Mouse (Mus musculus): Measurements from ENCODE around the gene 4930453N24Rik.
A peak's percentile ranks its signal among the peaks of the same experiment; 100 is the strongest.

The 4930453N24Rik gene

DNA sequence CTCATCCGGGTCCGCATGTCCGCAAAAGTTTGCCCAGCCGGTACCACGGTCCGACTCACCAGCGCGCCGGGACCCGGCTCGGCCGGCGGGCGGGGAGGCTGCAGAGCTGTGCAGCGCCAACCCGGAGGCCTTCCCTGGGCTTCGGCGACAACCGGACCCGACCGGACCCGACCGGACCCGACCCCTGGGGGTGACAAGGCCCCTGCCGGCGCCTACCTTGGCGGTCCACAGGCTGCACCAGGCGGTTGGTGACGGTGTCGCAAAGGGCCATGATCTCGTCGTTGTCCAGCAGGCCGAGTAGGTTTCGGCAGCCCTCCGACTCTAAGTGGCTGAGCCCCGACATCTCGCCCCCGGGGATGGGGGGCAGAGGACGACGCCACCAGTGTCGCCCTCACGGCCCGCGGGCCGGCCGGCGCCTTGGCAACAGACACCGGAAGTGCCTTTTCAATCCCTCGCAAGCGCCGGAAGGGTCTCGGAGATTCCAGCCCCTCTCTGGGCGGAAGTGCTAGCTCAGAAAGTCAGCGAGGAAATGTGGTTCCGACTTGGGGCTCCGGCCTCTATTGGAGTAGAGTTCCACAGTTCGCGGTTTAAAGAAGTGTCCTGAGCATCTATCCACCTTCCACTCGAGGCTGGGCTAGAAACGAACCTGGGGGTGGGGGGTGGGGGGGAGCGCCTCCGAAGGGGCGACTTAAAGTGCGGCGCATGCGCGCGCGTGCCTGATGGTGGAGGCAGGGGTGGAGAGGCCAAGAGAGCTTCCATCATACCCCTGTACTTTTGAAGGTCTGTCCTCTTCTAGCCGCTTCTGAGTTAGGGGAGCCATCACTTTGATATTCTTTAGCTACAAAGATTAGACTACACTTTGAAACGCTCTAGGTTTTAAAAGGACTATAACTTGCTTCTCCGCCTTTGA, at the start of gene 4930453N24Rik:
4930453N24Rik (minus strand) TSS at position 641 of the 910 bp plus-strand sequence.
- peak; percentile 96 for DNase-seq

DNA sequence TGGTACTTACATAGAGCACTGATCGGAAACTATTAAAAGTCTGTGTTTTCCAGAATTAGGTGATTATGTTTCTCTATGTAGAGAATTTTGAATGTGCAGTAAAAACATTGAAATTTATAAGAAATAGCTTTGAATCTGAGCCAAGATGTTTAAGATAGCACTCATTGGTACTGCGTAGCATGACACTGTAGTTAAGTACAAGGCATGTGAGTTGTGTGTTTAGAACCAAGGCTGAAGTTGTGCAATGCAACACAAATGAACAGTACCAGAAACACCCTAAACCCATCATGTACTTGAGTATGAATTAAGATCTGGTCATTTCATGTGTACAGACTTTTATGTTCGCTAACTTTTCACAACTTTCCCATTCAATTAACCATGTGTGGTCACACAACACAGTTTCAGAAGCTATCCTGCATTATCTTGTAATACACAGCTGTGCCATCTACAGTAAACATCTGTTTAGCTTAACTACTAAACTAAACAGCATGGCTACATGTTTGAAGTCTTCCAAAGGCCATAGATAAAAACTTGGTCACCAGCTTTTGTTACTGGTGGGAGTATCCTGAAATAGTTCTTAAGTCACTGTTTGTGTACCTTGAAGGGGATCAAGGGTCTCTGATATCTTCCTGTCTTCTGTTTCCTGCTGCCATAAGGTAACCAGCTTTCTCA, 46.3 kb upstream of the 4930453N24Rik start:
- no peak for DNase-seq

DNA sequence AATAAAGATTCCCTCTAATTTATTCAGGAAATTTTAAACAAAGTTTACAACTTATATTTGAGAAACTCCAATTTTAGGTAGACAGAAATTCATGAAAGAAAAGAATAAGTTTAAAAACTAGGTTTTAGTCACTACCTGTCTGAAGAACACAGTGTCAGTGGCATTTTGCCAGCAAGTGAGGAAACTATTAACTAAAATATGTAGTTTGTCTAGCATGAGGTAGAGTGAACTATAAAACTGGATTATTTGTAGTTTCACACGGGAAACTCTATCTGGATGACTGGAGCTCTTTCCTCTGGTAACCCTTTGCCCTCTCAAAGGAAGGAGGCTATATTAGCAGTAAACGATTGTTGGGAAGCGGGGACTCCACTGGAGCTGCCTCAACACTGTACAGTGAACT, 32.1 kb upstream of the 4930453N24Rik start:
- peak in 1 of 2 experiments; percentile 7 for DNase-seq

DNA sequence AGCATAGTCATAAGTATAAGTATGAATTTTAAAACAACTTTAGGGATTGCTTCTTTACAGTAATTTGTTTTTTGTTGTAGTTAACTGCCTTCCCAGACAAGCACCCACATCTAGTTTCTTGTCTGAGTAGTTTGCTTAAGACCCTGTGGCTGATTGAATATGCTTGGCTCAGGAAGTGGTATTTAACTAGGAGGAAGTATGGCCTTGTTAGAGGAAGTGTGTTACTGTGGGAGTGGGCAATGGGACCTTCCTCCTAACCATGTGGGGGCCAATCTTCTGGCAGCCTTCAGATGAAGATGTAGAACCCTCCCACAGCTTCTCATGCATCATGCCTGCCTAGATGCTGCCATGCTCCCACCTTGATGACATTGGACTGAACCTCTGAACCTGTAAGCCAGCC, 30.7 kb upstream of the 4930453N24Rik start:
- DNase-seq = no peak

DNA sequence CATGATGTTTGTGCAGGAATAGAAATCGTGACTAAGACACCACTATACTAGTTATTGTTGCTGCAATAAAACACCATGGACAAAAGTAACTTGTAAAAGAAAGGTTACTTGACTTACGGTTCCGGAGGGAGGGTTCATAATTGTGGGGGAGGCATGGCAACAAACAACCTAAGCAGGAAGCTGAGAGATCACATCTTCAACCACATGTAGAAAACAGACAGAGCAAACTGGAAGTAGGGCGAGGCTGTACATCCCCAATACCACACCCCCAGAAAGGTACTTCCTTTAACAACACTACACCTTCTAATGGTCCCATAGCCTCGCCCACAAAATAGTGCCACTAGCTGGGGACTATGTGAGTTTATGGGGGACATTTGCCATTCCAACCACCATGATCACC, 29.4 kb upstream of the 4930453N24Rik start:
- DNase-seq = no peak

DNA sequence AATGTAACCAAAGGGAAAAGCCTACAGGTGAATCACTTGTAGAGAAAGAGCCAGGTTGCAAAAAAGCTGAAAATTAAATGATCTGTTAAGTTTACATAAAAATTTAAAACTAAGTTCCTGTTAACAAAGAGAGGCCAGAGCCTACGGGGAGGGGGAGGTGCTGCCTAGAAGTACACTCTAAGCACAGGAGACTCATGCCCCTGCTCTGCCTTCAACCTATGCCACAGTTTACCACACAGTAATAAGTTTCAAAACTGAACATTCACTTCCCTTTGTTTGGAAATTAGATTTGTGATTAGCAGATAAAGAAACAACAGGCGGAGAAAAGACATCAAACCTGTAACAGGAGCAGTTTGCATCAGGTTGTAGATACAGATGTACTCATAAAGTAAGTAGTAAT, 23.8 kb upstream of the 4930453N24Rik start:
- no peak for DNase-seq

DNA sequence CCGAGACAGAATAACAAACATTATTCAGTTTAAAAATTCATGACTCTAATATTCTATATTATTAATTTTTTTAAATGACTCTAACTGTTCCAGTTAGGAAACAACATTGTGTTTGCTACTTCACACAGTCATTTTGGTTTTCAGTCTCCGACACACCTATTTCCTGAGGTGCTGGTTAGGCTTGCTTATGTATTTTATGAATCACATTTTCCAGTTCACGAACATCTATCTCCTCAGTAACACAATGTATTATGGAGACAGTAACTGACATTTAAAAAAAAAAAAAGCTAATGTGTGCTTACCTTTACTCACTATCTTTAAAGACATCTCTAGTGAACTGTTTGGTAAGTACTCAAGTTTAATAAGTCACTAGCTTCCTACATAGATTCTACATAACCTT, 18.7 kb upstream of the 4930453N24Rik start:
- DNase-seq = no peak

DNA sequence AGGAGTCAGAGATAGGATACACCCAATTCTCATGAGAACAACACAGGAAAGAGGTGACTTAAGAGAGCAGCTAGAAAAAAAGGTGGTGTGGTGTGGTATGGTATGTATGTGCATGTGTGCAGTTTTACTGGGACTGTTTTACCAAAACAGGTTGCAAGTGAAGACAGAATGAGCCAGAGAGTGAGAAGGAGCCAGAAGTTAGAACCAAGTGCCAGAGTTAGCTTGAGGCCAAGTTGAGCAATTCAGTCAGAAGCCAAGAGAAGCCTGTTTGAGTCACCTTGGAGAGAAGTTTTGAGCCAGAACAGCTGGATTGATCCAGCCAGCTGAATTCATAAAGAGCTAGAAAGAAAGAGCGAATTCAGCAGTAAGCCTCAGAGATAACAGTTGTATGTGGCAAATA, 4.6 kb upstream of the 4930453N24Rik start:
- DNase-seq = no peak

DNA sequence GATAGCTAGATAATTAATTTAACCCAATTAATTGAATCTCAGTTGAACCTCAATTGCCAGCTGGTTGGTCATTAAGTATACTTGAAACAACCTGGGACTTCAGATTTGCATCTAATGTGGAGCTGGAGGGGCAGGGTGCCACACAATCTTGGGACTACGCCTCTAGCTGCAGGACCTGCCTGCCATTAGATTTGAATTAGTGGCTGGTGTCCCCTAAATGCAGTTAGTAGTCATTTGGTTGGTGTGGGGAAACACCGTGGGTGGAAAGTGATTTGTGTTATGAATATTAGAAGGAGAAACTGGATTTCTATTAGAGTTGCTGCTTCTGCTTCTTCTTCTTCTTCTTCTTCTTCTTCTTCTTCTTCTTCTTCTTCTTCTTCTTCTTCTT, 464 bp upstream of the 4930453N24Rik start:
- DNase-seq = peak; percentile 22 to 42

DNA sequence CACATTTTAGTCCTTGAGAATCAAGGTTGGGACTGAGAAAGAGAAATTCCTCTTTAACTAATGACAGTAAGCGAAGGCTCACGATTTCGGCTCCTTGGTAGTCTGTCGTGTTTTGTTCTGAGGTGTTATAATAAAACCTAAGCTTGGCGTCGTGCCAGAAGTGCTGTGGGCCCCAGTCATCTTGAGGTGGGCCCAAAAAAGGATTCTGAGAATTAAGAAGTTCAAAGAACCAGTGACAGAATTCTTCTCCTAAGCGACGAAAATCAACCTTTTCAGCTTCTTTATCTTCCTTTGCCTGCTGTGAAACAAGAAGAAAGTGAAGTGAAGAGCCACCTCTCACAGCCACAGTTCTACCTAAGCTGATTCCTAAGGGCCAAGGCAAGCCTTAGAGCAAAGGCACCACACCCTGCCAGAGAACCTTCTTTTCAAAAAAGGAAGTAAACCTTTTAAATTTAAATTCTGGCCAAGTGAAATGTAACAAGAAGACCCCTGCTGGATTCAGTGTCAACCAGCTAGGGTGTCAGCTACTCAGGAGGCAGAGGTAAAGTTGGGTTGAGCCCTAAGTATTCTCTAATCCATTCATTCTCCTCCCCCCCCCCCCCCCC, 4.2 kb downstream of the 4930453N24Rik start:
- peak in 1 of 2 experiments; percentile 20 for DNase-seq

DNA sequence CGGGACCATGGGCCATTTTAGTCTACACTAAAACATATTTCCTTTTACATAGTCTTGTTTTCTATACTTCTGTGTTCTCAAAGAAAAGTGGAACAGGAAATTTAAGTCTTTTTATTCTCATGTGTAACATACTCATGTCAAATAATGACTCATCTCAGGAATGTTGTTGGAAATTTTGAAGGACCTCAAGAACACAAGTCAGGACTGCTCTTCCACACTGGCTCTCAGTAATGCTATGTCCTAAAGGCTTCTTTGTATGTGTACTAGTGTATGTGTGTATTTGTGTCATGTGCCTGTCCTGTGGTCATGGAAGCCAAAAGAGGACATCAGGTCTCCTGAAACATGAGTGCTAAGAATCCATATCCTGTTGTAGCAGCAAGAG, 11.7 kb downstream of the 4930453N24Rik start:
- DNase-seq = no peak

DNA sequence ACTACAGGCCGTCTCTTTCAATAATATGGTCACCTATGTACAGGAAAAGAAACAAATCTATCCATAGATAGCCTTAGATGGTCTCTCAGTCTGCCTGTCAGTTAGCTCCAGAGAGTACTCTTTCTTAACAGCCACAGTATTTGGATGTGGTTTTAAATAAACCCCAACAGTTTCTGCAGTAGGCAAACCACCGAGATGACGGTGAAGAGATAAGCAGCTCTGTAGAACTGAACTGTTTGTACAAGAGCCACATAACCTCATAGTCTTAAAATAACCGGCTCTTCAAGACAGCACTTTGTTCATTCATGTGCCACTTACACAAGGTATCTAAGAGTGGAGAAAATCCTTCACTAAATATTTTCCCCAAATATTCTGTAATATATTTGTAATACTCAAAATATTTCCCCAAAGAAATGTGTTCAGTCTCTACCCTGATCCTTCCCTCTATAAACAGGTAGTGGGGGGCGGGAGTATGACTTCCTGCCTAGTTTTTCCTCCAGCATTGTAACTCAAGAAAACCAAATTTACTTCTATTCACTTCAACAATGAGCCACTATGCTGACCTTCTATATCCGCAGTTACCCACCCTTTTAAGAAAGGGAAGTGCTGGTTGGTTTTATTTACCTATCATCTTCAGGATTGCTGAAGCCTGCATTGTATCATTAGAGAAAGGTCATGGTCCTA, 12.3 kb downstream of the 4930453N24Rik start:
- DNase-seq = no peak

DNA sequence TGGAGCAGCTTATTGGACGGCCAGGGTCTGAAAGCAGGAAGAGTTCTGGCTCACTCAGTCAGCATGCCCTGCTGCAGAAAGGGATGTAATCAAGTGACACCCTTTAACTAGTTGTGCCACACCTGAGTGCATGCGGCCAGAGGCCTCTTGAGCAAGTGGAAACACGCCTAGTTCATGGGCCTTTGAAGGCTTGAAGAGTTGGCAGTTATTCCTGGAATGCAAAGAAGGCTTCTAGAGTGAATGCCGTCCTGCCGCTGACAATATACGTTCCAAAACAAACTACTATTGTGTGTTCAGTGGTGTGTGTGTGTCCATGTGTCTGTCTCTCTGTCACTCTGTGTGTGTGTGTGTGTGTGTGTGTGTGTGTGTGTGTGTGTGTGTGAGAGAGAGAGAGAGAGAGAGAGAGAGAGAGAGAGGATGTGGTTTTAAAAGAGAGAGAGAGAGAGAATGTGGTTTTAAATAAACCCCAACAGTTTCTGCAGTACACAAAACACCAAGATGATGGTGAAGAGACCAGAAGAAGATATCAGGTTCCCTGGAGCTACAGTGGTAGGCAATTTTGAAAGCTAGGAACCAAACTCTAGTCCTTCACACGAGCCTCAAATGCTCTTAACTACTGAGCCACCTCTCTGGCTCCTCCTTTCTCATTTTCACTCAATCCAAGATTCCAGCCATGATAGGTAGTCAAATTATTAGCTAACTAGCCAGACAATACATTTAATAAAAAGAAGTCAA, 13.1 kb downstream of the 4930453N24Rik start:
- no peak for DNase-seq

DNA sequence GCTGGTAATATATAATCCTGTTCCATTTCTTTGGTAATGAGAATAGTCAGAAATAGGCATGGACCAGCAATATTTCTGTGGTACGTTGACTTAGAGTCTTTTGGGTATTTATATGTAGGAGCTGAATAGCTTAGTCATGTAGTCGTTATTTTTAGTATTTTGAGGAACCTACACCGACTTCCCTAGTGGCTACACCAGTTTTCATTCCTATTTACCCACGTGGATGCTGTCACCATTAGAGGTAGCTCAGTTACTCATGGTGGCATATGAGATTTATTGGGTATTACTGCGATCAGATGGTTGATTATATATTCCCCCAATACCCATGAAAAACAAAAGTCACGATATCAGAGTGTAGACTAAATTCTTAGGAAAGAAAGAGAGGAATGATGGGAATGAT, 14.6 kb downstream of the 4930453N24Rik start:
- DNase-seq = no peak

DNA sequence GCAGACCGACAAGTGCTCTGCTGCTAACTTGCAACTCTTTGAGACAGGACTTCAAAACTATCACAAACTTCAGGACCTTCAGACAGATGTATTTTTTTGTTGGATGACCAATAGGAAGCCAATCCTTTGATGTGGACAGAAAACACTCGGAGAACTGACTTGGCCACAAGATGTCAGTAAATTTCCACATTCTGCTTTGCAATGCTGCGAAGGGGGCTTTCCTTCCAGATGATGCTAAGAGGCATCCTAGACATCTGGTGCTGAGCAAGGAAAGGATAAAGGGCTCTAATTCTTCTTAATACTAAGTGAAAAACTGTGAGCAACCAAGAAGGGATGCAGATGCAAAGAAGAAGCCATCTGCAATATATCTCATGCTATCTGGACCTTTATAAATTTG, 16.2 kb downstream of the 4930453N24Rik start:
- DNase-seq = peak; percentile 45 to 54

DNA sequence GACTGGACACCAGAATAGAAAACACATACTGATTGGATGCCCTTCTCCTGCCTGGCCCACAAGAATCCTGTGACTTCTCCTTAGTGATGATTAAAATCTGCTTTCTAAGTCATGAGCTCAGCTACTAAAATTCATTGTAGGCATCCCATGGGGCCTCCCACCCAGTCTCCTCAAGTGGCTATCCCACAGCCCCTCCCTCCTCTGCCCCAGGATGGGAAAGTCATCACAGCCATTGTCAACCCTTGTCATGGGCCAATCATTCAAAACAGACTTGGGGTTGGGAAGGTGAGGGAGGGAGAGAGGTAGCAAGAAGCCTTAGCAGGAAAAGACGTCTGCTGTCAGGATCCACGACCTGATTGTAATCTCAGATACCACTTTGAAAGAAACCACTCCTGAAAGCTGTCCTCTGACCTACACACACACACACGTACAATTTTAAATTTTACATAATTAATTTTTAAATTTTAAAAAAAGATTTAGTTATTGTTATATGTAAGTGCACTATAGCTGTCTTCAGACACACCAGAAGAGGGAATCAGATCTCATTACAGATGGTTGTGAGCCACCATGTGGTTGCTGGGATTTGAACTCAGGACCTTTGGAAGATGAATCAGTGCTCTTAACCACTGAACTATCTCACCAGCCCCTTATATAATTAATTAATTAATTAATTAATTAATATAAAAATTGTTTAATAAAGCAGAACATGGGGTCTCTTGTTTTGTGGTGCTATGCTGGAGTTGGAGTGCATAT, 16.8 kb downstream of the 4930453N24Rik start:
- DNase-seq = no peak

DNA sequence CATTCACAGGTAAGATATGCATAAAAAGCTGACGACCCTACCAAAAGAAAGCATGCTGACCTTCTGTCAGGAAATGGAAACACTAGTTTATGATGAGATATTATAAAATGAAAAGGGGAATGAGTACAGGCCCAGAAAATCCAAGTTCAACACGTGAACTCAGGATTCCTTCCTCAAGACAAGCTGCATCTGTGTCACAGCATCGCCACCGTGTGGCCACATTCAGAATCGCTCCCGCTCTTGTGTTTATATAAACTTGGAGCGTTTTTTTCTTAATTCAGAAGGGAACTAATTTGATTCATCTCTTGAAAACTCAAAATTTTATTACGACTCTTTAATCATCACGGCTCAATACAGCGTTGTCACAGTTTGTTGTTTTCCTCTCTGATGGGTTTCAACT, 22.7 kb downstream of the 4930453N24Rik start:
- peak; percentile 87 to 90 for DNase-seq

DNA sequence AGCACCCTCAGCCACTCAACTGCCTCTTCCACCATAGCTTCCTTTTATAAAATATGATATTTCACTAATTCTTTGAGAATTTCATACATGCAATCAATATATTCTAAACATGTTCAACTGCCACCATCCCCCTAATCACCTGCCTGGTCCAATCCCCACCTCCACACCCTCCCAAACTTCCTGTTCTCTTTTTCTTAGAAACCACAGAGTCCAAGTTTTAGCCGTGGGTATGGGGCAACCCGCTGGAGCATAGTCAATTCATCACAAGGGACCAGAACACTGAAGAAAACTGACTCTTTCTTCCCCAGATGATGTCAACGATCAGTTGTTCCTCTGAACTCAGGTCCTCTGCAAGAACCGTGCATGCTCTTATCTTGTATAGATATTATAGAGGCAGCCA, 25.9 kb downstream of the 4930453N24Rik start:
- no peak for DNase-seq

DNA sequence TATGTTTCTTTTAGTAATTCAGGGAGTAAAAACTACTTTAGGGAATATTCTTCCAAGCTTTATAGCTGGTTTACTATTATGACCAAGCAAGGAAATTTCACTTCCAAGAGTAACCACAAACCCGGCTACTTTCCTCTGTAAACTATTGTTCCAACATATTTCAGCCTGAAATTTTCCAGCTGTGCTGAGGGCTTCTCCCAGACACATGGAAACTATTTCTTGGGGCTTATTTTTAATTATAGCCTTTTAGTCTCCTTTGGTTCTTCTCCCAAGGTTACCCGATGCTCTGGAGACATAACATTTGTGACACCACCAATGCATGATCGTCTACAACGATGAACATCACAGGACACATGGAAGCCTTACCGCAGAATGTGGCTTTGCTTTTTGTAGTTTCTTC, 33.7 kb downstream of the 4930453N24Rik start:
- DNase-seq = no peak

DNA sequence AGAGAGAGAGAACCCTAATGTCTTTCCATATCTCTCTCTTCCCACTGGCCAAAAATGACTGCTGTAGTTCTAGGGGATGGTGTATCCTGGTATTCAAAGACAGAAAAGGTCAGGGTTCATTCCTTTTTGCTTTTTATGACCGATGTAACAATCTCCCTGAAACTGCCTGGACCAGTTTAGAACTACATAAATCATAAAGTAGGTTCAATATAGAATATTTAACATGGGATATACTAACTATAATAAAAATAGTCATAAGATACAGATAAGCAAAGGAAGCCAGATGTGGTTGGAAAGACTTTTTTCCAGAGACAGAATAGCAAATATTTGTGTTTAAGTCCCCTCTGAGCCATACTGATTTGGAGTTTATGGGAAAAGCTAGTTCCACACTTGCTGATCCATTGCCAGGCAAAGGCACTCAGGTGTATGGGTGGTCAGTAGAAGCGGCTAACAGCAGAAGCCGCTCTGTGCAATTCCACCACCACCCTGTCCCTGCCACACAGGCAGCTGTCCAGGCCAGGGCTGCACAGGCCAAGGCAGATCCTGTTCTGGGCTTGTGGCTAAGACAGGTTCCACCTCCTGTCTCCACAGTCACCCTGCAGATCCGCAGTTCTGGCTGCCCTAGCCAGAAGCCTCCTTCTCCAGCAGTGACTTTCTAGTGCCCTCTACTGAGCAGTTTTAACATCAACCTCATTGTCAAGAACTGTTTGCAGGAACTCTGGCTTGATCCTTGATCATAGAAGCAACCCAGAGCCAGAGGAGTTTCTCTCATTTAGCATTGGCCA, 47.5 kb downstream of the 4930453N24Rik start:
- peak; percentile 89 to 92 for DNase-seq

DNA sequence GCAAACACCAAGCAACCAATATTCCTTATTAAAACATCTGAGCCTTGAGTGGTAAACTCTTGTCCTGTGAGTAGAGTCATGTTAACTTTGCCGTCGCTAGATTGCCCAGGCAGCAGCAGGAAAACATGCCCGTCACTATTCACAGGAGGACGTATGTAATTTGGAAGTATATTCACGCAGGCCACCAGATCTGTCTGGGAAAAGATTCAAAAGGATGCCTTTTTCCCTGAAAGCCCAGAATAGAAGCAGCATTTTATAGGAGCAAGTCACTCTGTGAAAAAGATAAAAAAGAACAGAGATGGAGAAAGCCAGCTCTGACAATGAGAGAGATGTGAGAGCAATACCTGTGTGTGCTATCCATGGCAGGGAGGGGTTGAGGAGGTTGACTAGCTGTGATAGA, 49.4 kb downstream of the 4930453N24Rik start:
- no peak for DNase-seq

Data from cerebellum, postnatal 10 days (tissue).